Mouse (Mus musculus): ENCODE results near the gene Stx11.

The Stx11 gene

GRCm38 (mm10) chr10:12914203-12914602 lies 49.9 kb downstream of the Stx11 start:
- DNase-seq (ENCODE audit: low spot score), result no peak

GRCm38 (mm10) chr10:12911981-12912530 lies 52.0 kb downstream of the Stx11 start:
- DNase-seq (ENCODE audit: low spot score), result peak; percentile 11

DNA sequence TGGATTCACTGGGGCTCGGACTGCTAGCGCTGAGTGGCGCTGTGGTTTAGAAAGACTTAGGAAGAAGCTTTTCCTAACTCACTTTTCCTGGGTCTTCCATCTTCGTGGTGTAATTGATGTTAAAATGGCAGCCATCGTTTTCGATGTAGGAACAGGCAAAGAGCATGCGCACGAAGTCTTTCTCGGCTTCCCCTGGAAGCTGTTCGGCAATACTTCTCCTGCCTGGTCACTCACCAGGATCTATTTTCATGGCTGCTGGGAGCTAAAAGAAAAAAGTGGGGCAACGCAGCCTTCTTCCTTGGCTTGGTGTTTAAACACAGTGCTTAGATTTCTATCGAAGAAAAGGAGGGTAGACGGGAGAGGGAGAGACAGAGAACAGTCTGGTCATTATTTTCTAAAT lies 52.6 kb downstream of the Stx11 start:
- DNase-seq (ENCODE audit: low spot score), result no peak

- DNase-seq (ENCODE audit: low spot score), result no peak
These were observed 54.2 kb downstream of the Stx11 start for GRCm38 (mm10) chr10:12909891-12910290.

DNA sequence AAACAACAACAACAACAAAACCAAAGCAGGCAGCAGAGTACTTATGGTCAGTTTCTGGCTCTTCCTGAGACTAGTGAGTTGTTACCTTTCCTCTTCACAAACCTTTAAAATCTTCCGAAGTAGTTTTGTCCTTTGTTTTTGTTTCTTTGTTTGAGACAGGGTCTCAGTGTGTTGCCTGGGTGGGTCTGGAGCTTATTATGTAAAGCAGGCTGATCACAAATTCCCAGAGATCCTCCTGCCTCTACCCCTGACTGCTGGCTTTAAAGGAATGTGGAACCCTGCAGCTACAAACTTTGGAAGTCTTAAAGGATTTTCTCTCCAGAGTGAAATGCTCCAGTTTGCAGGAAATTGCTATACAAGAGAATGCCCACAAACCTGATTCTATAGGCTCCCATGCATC lies 54.9 kb downstream of the Stx11 start:
- DNase-seq (ENCODE audit: low spot score), result no peak

DNA sequence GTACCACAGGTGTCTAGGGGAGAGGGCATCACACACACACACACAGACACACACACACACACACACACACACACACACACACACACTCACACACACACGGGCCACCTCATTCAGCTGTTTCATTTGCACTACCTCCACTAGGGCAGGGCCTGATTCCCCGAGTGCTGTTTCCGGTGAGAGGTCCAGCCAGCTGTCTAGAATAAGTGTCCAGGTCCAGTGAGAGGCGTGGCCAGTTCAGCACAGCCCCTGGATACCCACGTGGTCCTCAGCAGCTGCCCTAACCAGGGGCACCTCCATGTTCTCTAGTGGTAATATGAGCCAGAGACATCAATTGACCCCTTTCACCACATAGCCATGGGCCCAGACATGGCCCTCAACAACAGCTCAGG lies 60.0 kb downstream of the Stx11 start:
- no peak for DNase-seq (ENCODE audit: low spot score)

- no peak for DNase-seq (ENCODE audit: low spot score)
These were observed 60.5 kb downstream of the Stx11 start for GRCm38 (mm10) chr10:12903440-12904139.

DNA sequence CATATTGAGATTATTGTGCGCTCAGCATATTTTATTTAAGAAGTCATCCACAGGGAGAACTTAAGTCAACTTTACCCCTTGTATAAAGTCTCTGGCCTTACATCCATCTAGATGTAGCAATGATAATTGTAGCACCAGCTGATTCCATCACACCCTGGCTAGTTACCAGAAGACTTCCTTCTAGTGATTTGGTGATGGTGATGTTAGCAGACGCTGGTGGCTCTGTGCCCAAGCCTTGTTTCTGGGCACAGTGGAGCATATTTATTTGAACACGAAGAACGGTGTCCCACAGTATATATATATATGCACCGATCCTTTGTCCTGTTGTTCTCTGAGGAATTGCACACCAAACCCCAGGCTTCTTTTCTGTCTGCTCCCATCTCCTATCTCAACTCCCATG lies 64.2 kb downstream of the Stx11 start:
- DNase-seq (ENCODE audit: low spot score), result no peak

GRCm38 (mm10) chr10:12893339-12893738 lies 70.8 kb downstream of the Stx11 start:
- no peak for DNase-seq (ENCODE audit: low spot score)

- DNase-seq (ENCODE audit: low spot score), result no peak
These were observed 75.7 kb downstream of the Stx11 start for GRCm38 (mm10) chr10:12888373-12888772.
